Mouse (Mus musculus): Measurements from ENCODE around the gene Xcl1.

GRCm38 (mm10) chr1:164957974-164958373, 22.6 kb upstream of the Xcl1 start:
- TF ChIP-seq TAL1 (IDR thresholded peaks at IDR 0.05; ENCODE audit: low read length) (no peak), GATA1 (IDR thresholded peaks at IDR 0.05; ENCODE audit: low read length) (no peak)
